Mouse (Mus musculus) mouse embryonic stem cell (cell line): ENCODE data around the gene Sbk1.

ENCODE experiments used
- in situ Hi-C, 2 experiments: fragments of 300-500 bp; cut with MboI; formaldehyde crosslinking; loops; 1 replicate in 1 of 2; 3 replicates in 1 of 2; pipeline ENCODE4 v1.14.3; 2019 to 2020; ENCODE audit warnings: low sequenced_read_pairs in 2 of 2, low pct_unique_long_range_greater_than_20kb in 1 of 2, mixed read lengths in 1 of 2; ENCODE audit not compliant: unreplicated experiment in 1 of 2

The Sbk1 gene

DNA sequence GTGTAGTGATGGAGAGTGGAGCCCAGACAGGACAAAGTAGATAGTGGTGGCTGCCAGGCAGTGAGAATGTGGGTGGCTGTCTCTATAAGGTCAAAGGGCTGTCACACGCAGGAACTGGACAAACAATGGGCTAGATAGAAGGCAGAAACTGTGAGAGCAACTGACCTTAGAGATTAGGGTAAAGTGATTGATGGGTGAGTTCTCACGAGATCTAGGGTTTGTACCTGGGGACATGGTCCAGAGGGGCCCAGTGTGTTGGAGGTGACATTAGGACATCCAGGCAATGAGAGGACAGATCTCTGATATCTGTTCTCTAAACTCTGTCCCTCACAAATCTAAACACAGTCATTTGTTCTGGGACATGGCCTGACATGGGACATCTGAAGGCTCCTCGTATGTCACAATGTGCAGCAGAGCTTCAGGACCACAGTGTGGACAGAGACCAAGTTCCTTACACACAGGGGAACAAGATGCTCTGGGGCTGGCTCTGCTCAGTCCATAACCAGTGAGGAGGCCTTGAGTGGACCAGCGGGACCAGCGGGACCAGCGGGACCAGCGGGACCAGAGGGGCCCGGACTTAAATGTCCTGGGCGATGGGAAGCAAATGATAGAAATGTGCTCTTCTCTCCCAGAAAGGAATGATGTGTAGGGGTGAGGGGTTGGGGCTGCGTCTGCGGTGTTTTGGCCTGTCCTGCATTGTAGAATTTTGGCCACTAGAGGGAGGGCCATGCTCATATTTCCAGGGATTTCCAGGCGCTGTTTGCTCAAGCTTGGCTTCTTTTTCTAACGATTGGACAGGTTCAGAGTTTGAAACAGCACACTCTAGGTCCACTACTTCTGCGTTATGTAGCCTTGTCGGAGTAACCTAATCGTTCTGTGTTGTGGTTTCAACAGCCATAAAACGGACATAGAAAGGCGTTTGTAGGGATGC is 11.9 kb upstream of the Sbk1 start:
- in situ Hi-C loops = loop anchor here in 1 of 2 experiments (10.0 kb wide), 1 partner anchor 54 kb away; no protein-coding TSS in a partner anchor

DNA sequence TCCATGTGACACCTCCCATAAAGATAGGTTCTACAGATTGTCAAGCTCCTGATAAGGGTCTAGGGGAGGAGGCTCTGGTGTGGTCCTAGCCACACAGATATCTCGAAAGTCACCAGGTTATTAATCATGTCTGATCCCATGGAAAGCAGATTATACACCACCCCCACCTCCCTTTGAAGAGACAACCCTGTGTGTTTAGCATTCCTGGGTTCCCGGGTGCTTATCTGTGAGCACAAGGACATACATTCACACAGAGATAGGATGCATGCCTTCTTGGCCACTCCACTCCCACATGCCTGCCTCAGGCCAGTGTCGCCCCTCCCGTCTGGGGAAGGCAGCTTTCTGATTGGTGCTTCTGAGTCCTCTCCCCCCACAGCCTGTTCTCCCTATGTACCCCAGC is 10.6 kb upstream of the Sbk1 start:
- in situ Hi-C loops = loop anchor here in 1 of 2 experiments (10.0 kb wide), 1 partner anchor 53 kb away; no protein-coding TSS in a partner anchor

DNA sequence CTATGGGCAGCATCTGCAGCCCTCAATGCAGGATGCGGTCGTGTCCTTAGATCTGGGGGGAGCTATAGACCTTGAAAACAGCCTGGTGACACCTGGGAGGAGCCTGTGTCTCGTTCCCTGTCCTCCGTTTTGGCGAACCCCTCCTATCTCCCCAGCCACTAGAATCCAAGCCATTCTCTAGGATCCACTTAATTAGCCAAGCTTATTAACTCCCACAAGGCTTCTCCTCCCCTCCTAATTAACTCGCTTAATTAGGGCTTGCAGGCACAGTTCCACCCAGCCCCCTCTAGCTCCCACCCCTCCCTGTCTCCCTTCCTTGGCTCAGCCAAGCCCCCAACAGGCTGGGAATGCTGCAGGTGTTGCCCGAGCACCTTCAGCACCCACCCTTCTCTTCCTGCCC is 8.5 kb upstream of the Sbk1 start:
- in situ Hi-C loops = loop anchor here in 1 of 2 experiments (10.0 kb wide), 1 partner anchor 51 kb away; no protein-coding TSS in a partner anchor

DNA sequence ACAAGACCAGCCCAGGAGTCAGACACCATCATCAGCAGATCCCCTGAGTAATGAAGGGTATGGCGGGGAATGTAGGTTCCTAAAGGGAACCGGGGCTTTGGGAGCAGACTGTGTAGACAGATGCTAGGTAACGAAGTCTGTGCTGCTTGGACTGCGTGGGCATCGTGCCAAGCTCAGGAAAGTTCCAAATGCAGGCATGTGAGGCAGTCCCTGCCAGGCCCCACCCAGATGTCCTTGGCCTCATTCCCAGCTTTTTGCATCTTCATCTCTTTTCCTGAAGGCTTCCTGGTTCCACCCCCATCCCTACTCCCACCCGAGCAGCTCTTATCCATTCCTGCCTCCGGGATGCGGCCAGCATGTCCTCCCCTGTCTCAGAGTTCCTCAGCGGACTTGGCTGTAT is 6.5 kb upstream of the Sbk1 start:
- in situ Hi-C loops = loop anchor here in 1 of 2 experiments (5.0 to 10.0 kb wide), 2 partner anchors 49 to 106 kb away; no protein-coding TSS in a partner anchor

DNA sequence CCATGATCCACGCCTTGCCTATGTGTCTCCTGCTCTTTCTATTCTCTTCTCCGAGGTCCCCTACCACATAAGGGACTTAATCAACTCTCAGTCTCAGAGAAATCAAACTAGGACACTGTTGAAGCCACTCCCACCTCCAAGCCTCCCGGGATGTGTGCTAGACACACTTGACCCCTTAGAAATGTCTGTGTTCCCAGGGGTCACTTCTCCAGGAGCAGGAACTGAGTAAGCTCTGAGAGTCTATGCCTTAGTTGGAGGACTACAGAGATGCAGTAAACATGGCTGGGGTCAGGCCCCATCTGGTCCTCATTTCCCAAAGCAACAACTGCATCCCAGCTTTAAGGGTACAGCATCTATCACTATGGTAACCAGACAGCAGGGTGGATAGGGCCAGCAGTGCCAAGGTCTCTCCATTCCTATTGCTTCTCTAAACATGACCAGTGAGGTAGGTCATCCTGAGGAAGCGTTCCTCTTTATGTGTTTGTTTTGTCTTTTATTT is 6.0 kb upstream of the Sbk1 start:
- in situ Hi-C loops = loop anchor here in 1 of 2 experiments (5.0 to 10.0 kb wide), 2 partner anchors 48 to 106 kb away; no protein-coding TSS in a partner anchor

DNA sequence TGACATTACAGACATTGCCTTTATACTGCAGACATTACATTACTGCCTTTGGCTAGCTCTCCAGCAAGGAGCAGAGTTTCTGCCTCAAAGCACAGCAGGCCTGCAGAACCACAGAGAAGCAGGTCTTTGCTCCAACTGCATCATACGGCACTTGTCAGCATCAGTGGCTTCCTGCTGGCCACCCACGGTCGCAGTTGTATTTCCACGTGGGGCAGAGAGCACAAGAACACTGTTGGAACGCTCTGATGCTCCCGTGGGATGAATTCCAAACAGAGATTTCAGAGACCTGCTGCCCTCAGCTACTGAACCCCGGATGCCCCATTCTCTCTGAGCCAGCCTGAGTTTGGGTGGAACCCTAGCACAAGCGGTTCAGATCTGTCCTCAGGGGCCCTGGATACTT is 4.8 kb upstream of the Sbk1 start:
- in situ Hi-C loops = loop anchor here in 1 of 2 experiments (5.0 to 10.0 kb wide), 2 partner anchors 47 to 105 kb away; no protein-coding TSS in a partner anchor

DNA sequence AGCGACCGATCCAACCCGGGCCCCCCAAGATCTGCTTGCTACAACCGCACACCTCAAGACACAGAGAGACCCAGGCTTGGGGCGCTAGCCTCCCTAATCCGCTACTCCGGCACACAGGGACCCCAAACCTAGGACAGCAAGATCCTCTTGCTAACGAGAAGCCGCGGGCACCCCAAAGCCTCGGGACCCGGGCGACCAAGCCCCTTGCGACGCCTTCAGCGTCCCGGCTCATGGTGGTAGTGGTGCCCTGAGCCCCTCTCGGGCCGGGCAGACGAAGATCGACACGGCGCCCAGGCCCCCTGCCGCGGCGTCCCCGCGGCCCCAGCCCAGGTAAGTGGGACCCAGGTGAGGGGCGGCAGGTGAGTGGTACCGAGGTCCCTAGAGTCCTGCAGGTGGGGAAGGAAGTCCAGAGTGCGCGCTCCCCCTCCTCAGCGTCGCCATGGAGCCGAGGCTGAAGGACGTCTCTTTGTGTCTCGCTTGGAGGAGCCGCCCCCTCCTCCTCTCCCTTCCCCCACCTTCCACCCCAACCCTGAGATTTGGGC is 422 bp downstream of the Sbk1 start:
- in situ Hi-C loops = no loop called here

DNA sequence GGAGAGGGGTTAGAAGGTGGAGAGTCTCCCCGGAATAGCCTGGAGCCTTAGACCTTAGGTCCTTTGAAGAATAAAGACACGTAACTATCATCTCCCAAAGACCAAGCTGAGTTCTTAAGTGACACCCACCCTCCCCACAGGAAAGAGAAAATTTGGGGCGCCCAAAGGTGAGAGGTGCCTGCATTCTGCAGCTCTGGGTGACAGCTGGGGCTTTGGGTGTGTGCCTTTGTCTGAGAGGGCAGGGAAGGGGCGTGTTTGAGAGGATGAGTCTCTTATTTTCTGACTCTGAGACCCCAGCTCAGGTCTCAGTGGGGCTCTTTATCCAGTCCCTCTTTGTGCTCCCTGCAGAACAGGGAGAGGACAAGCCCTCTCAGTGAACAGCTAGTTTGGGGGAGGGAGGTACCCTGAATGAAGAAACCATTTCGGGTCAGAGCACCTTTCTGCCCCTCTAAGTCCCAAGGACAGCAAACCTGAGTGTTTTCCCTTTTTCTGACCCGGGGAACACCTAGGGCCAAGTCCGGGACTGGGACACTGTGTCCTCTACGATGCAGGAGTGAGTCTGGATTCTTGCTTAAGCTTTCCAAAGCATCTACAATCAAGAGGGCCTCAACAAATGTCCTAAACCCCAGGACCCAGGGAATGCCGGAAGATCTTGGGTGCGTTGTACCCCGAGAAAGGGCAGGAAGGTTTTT is 1.1 kb downstream of the Sbk1 start:
- in situ Hi-C loops = no loop called here

DNA sequence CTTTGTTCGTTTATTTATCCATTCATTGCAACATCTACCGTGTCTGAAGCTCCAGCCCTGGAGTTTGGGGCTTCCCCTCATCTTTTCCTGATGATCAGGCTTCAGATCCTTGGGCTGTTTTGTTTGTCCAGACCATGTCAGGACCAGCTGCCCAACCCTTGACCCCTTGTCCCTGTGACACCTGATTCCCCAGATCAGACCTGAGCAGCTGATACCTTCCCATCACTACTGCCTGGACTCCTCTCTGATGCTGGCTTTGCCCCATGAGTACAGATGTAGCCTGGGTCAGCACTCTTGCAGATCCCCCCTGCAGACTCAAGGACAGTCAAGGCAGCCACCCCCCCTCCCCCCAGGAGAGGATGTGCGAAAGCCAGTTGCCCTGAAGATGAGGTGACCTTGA is 1.7 kb downstream of the Sbk1 start:
- in situ Hi-C loops = no loop called here

DNA sequence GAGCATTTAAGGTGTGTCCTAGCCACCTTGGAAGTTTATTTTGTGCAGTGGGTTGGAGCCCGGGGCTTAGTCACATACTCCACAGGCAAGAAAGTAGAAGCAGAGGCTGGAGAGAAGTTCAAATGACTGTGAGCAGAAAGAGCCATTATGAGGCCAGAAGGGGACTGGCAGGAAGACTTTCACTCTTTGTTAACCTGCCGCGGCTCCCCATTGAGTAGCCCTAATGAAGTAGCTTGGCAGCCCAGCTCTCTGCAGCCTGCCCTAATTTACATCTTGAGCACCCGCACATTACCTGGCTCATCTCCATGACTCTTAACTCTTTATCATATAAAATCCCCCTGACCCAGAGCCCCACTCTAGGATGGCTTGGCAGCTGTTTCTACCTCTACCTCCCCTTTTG is 2.2 kb downstream of the Sbk1 start:
- in situ Hi-C loops = no loop called here

DNA sequence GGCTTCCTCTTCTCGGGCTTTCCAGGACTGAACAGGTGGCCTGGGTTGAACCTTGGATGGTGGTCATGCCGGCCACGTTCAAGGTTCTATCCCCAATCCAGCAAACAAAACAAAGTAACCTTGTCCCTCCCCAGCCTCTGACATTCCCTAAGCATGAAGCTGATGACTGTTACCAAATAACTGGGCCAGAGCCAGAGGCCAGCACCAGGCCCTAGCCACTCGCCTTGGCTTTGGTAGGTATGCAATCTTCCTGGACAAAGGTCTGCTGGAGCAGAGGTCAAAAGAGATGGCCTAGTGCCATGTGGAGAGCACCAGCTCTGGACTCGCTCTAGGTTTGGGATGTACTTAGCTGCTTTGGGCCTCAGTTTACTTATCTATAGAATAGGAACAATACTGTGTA is 3.3 kb downstream of the Sbk1 start:
- in situ Hi-C loops = no loop called here

DNA sequence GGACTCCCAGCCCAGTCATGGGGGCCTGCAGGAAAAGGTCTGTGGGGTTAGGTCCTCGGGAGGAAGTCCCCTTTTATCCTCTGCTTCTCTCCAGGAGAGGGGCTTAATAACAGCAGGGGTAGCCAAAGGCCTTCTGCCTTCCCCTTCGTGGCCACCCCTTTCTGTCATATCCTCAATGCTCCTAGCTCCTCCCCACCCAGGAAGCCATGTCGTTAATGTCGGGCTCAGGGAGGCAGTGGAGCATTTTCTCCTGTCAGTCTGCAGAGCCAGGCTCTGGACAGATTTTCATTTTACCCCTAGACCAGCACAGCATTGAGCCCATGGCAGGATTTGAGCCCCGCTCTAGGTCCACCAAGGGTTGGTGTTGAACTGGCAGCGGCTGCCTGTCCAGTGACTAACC is 3.9 kb downstream of the Sbk1 start:
- in situ Hi-C loops = no loop called here

DNA sequence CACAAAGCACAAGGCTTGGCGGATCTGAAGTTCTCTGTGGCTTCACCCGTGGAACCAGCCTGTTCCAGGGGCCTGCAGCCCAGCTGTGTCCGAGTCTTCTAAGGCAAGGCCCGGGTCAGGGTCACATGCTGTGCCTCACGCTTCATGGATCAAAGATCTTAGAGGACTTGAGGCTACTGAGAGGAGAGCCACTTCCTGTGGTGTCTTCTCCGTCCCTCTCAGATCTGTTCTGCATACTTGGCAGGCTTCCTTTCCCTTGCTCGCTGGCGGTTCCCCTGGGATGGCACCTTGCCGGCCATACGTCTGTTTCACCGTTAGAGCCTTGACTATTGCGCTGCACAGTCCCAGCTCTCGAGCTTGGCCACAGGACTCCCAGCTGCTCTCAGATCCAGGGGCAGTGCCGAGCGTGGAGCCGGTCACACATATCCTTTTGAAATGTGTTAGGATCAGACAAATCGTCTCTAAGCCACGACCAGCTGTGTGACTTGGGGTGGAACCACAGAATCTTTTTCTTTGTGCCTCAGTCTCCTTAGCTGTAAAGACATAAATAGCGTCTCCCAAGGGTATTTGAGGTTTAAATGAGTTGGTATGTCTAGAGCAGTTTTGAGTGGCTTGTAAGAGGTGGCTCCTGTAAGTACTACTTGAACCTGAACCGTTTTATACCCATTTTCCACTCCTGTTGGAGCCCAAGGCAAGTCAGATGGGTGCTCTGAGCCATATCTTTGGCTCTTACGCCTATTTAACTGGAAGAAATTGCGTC is 5.3 kb downstream of the Sbk1 start:
- in situ Hi-C loops = no loop called here

DNA sequence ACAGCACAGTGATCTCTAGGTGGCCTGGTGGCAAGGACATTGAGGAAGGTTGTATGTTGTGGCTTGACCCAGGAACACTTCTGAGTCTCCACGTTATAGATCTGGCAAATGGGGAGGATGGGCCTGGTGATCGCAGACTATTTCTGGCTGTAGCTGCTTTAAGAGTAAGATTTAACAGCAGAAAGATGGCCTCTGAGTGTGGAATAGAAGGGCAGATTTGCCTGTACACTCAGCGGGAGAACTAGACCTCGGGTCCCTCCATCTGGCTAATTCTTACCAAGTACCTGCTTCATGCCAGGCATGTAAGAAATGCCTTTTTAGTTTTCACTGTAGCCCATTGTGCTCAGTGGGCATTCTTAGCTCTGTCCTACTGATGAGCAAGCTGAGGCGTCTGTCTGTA is 6.4 kb downstream of the Sbk1 start:
- in situ Hi-C loops = no loop called here

DNA sequence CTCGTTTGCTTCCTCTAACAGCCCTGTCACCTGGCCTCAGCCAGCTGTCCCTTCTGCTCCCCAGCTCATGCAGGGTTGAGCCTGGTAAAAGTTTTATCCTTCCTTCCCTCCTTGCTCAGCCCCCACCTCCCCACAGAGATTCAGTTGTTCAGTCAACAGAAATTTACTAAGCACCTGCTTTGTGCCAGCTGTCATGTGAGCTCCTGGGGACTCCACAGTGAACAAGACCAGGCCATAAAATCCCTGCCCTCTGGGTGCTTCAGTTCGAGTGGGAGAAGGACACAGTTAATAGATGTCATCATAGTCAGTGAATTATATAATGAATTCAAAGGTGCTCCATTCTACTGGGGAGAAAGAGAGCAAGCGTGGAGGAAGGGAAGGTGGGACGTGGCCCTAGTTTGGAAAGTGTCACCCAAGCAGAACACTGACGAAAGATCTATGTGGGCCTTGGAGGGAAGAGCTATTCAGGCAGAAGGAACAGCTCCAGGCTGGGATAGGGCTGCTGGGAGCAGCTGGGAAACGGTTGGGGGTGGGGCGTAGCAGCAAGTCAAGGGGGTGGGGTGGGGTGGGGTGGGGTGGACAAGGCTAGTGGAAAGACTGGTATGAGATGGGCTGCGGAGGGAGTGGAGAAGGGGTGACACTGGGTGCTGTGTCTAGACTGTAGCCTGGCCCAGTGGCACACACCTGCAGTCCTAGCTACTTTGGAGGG is 7.5 kb downstream of the Sbk1 start:
- in situ Hi-C loops = no loop called here

DNA sequence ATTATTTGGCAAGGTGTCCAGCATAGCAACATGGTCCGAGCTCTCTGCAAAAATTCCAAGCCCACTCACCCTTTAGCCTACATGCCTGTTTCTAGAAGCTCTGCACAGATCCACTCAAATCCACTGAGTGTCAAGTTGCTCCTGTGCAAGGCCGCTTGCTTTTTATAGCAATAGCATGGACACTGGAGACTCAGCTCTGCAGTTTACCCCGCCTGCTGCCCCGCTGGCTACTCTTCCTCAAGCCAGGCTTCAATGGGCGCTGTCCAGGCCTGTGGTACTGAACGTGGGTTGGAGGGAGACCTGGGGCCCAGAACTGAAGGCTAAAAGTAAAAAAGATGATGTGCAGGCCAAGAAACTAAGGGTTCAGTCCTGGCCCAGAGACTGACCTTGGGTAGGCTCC is 8.3 kb downstream of the Sbk1 start:
- in situ Hi-C loops = no loop called here

DNA sequence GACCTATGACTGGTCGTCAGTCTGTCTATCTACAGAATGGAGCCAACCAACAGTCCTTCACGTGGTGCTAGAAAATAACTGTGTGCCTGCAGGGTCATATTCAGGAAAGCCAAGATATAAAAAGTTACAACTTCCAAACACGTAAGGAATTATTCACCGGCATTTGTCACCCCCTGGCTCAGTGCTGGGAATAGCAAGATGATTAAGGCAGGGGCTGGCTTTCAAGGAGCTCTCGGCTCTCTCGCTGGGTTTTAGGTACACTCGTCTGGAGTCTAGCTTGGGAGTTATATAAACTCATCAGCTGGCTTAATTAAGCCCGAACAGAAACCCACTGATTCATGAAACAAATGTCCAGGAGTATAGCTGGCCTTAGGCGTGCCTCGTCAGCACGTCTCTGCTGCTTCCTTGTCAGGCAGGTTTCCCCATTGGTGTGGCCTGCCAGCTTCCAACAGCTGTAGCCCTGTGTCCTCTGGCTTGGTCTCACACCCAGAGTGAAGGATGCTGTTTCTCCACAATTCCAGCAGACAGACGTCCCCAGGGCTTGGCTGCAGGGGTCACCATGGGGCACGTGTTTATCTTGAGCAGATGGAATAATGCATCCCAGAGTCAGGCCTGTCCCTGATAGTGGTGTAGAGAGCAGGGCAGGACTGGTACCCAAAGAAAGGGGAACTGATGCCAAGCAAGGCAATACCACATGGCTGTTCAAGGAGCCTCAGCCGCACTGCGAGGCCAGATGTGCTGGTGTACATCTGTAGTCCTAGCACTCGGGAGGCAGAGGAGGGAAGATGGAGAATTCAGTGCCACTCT is 9.7 kb downstream of the Sbk1 start:
- in situ Hi-C loops = no loop called here
